Mouse (Mus musculus) forebrain, embryonic 16.5 days (tissue): ENCODE measurements around the gene Krt34. TPM values are rescaled to one million over a fixed set of nuclear protein-coding genes. Genes with fewer than 3 reads are reported as not detected.

Source experiments
- ATAC-seq: fragments of 200-750 bp; cut with Nextera tagmentation; 2 replicates; pipeline ENCODE4 v1.8.0; 2017; ENCODE audit warnings: mild to moderate bottlenecking, moderate library complexity
- H3K27ac ChIP-seq: fragments of 300-500 bp; sonication (generic); 2 replicates; pipeline ENCODE4 v1.5.1; 2014; ENCODE audit warnings: low read length, control low read depth
- H3K27me3 ChIP-seq: fragments of 300-500 bp; sonication (generic); replicated peaks from 2 replicates; pipeline ENCODE4 v1.6.1; 2014; ENCODE audit warnings: low read length; ENCODE audit not compliant: control insufficient read depth, insufficient read depth
- H3K36me3 ChIP-seq: fragments of 300-500 bp; sonication (generic); 2 replicates; pipeline ENCODE4 v1.6.1; 2014; ENCODE audit not compliant: control insufficient read depth, insufficient read depth
- H3K4me1 ChIP-seq: fragments of 300-500 bp; sonication (generic); replicated peaks from 2 replicates; pipeline ENCODE4 v1.6.1; 2014; ENCODE audit warnings: low read length; ENCODE audit not compliant: control insufficient read depth, insufficient read depth
- H3K4me2 ChIP-seq: fragments of 300-500 bp; sonication (generic); 2 replicates; pipeline ENCODE4 v1.6.1; 2014; ENCODE audit warnings: mild to moderate bottlenecking, low read length, control low read depth
- H3K4me3 ChIP-seq: fragments of 300-500 bp; sonication (generic); replicated peaks from 2 replicates; pipeline ENCODE4 v1.5.1; 2014; ENCODE audit warnings: mild to moderate bottlenecking, low read length, control low read depth
- H3K9ac ChIP-seq: fragments of 300-500 bp; sonication (generic); replicated peaks from 2 replicates; pipeline ENCODE4 v1.6.1; 2014; ENCODE audit warnings: low read depth, low read length, control low read depth
- H3K9me3 ChIP-seq: fragments of 300-500 bp; sonication (generic); 2 replicates; pipeline ENCODE4 v1.6.1; 2016; ENCODE audit warnings: low read length; ENCODE audit not compliant: control insufficient read depth
- WGBS: fragments of 180-500 bp; shearing (Covaris S2); extraction: QIAGEN DNeasy Blood & Tissue Kit; methylation state at CpG from one replicate; pipeline ENCODE4 v1.1.7; 2014; 5-methylcytosine and 5-hydroxymethylcytosine counted together
- polyA plus RNA-seq: library from polyadenylated mRNA; unstranded; fragments of >200 nt; fragmentation: Nextera tagmentation; extraction: Ambion mirVana; gene quantifications from 2 replicates; pipeline ENCODE4 v1.2.1, GENCODE M21; 2015

The Krt34 gene
- polyA plus RNA-seq, 1 experiment from 2014 or later: not detected

DNA sequence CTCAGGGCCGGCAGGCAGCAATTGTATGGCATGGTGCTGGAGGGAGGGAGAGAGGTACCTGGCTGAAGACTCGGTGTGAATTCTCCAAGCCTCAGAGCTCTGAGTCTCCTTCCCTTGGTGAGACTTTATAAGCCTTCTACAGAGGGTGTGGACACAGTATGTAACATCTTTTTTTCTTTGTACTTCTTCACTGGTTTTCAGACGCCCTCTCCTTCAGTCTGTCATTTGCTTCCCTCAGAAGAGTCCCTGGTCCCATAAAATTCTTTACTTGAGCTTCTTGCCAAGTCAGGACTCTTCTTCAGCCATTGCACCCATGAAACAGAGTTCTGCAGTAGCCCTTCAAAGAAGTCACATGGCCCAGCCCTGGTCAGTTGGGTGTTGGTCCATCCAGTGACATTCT lies 9.1 kb upstream of the Krt34 start, which contains the start of gene Krt31:
Krt31 (minus strand) TSS at position 101 of the 400 bp plus-strand sequence.
- Histone ChIP-seq H3K36me3 (no peaks in the 10 kb centered on the region), H3K9me3 (no peaks in the 10 kb centered on the region), H3K27ac (no peak within 1 kb of the TSS), H3K4me1 (no peaks in the 10 kb centered on the region), H3K27me3 (no peaks in the 10 kb centered on the region), H3K9ac (no peak within 1 kb of the TSS), H3K4me3 (no peak within 1 kb of the TSS), H3K4me2 (no peak within 1 kb of the TSS)
- WGBS: 88% methylated on average over 3 of the region's 3 CpGs
- no peak for ATAC-seq

GRCm38 (mm10) chr11:100047193-100047592 lies 5.8 kb upstream of the Krt34 start:
- WGBS: 93% methylated on average over 2 of the region's 2 CpGs
- Histone ChIP-seq H3K27me3 (no peaks in the 10 kb centered on the region), H3K36me3 (no peaks in the 10 kb centered on the region), H3K4me1 (no peaks in the 10 kb centered on the region), H3K4me2 (no peak overlapping the region), H3K9me3 (no peaks in the 10 kb centered on the region), H3K27ac (no peak overlapping the region), H3K9ac (no peak overlapping the region), H3K4me3 (no peak overlapping the region)
- ATAC-seq: no peak

GRCm38 (mm10) chr11:100046303-100046866 lies 5.0 kb upstream of the Krt34 start:
- Histone ChIP-seq H3K4me2 (no peak overlapping the region), H3K9ac (no peak overlapping the region), H3K27ac (no peak overlapping the region), H3K4me3 (no peak overlapping the region), H3K9me3 (no peaks in the 10 kb centered on the region), H3K4me1 (no peaks in the 10 kb centered on the region), H3K27me3 (no peaks in the 10 kb centered on the region), H3K36me3 (no peaks in the 10 kb centered on the region)
- no peak for ATAC-seq
- WGBS: 87% methylated on average over 6 of the region's 6 CpGs

GRCm38 (mm10) chr11:100029768-100030167 lies 11.6 kb downstream of the Krt34 start, which contains the start of gene Krt33b:
Krt33b (minus strand) TSS chr11:100029868.
- no peaks in the 10 kb centered on the region for H3K36me3 ChIP-seq
- H3K4me3 ChIP-seq: no peak within 1 kb of the TSS
- no peak within 1 kb of the TSS for H3K4me2 ChIP-seq
- no peaks in the 10 kb centered on the region for H3K27me3 ChIP-seq
- H3K27ac ChIP-seq: no peak within 1 kb of the TSS
- ATAC-seq: no peak
- WGBS: 88% methylated on average over 6 of the region's 6 CpGs
- H3K4me1 ChIP-seq: no peaks in the 10 kb centered on the region
- H3K9ac ChIP-seq: no peak within 1 kb of the TSS
- H3K9me3 ChIP-seq: no peaks in the 10 kb centered on the region

DNA sequence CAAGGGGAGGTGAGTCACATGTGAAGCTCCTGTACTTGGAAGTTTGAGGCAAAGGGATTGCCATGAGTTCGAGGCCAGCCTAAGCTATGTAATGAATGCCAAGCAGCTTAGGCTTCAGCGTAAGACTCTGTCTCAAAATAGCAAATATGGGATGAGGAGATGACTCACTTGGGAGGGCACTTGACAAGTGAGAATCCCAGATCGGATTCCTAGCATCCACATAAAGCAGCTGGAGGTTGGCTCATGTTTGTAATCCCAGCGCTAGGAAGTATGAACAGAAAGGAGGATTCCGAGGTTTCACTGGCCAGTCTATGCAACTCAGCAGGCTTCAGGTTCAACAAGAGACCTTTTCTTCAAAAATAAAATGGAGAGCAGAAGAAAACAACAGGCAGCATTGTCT lies 19.9 kb downstream of the Krt34 start:
- H3K9me3 ChIP-seq: no peaks in the 10 kb centered on the region
- H3K4me2 ChIP-seq: no peak overlapping the region
- no peaks in the 10 kb centered on the region for H3K36me3 ChIP-seq
- no peaks in the 10 kb centered on the region for H3K27me3 ChIP-seq
- no peak overlapping the region for H3K27ac ChIP-seq
- no peaks in the 10 kb centered on the region for H3K4me1 ChIP-seq
- H3K9ac ChIP-seq: no peak overlapping the region
- ATAC-seq: no peak
- H3K4me3 ChIP-seq: no peak overlapping the region
- WGBS: 78% methylated on average over 5 of the region's 5 CpGs

GRCm38 (mm10) chr11:100019466-100019865 lies 21.9 kb downstream of the Krt34 start:
- no peaks in the 10 kb centered on the region for H3K36me3 ChIP-seq
- no peak for ATAC-seq
- 92% methylated on average over 1 of the region's 1 CpGs for WGBS

DNA sequence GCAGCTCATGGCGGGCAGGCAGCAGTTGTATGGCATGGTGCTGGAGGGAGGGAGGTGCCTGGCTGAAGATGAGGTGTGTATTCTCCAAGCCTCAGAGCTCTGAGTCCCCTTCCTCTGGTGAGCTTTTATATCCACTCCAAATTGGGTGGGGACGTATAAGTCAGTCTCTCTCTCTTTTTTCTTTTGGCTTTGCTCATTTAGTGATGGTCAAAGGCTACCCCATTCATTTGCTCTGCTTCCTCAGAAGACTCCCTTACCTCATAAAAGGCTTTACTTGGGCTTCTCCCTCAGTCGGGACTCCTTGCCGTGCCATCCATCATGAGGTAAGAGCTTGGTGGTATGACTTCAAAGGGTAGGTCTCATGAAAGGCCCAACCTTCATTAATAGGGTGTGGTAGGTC lies 25.2 kb downstream of the Krt34 start, which contains the start of gene Krt33a:
Krt33a (minus strand) TSS at position 101 of the 400 bp plus-strand sequence.
- Histone ChIP-seq H3K9me3 (no peaks in the 10 kb centered on the region), H3K36me3 (no peaks in the 10 kb centered on the region), H3K4me1 (no peaks in the 10 kb centered on the region), H3K4me2 (no peak within 1 kb of the TSS), H3K4me3 (no peak within 1 kb of the TSS), H3K27ac (no peak within 1 kb of the TSS), H3K9ac (no peak within 1 kb of the TSS), H3K27me3 (no peaks in the 10 kb centered on the region)
- 81% methylated on average over 4 of the region's 4 CpGs for WGBS
- ATAC-seq: no peak

More at GRCm38 (mm10) chr11:100019466-100019865, 21.9 kb downstream of the Krt34 start:
- Histone ChIP-seq H3K27ac (no peak overlapping the region), H3K9me3 (no peaks in the 10 kb centered on the region), H3K4me3 (no peak overlapping the region), H3K4me1 (no peaks in the 10 kb centered on the region), H3K27me3 (no peaks in the 10 kb centered on the region), H3K4me2 (no peak overlapping the region), H3K9ac (no peak overlapping the region)

GRCm38 (mm10) chr11:100013691-100014171 lies 27.6 kb downstream of the Krt34 start:
- H3K27me3 ChIP-seq: no peaks in the 10 kb centered on the region
- no peak for ATAC-seq
- no peak overlapping the region for H3K9ac ChIP-seq
- no peaks in the 10 kb centered on the region for H3K9me3 ChIP-seq
- no peak overlapping the region for H3K4me3 ChIP-seq
- no peaks in the 10 kb centered on the region for H3K4me1 ChIP-seq
- whole genome bisulfite sequencing: 60% methylated on average over 4 of the region's 4 CpGs
- no peak overlapping the region for H3K27ac ChIP-seq
- H3K4me2 ChIP-seq: no peak overlapping the region
- no peaks in the 10 kb centered on the region for H3K36me3 ChIP-seq

GRCm38 (mm10) chr11:100010682-100011081 lies 30.7 kb downstream of the Krt34 start:
- WGBS: 89% methylated on average over 5 of the region's 5 CpGs
- no peaks in the 10 kb centered on the region for H3K36me3 ChIP-seq
- H3K9me3 ChIP-seq: no peaks in the 10 kb centered on the region
- no peaks in the 10 kb centered on the region for H3K4me1 ChIP-seq
- H3K4me3 ChIP-seq: no peak overlapping the region
- no peaks in the 10 kb centered on the region for H3K27me3 ChIP-seq
- H3K4me2 ChIP-seq: no peak overlapping the region
- no peak for ATAC-seq
- H3K27ac ChIP-seq: no peak overlapping the region
- H3K9ac ChIP-seq: no peak overlapping the region

- no peak for ATAC-seq
- H3K9ac ChIP-seq: no peak overlapping the region
- no peaks in the 10 kb centered on the region for H3K27me3 ChIP-seq
- H3K4me1 ChIP-seq: no peaks in the 10 kb centered on the region
- no peak overlapping the region for H3K4me2 ChIP-seq
- no peaks in the 10 kb centered on the region for H3K36me3 ChIP-seq
- 87% methylated on average over 5 of the region's 5 CpGs for WGBS
- no peak overlapping the region for H3K27ac ChIP-seq
- no peaks in the 10 kb centered on the region for H3K9me3 ChIP-seq
- H3K4me3 ChIP-seq: no peak overlapping the region
Measured at GRCm38 (mm10) chr11:100008336-100008735, 33.0 kb downstream of the Krt34 start.
